Mouse (Mus musculus) myocyte (in vitro differentiated cells): ENCODE measurements around the gene Tprg. TPM values are rescaled to one million over a fixed set of nuclear protein-coding genes. Genes with fewer than 3 reads are reported as not detected.

Source experiments
- H3K27me3 ChIP-seq: one replicate; pipeline ENCODE4 v1.6.1; 2011; ENCODE audit not compliant: control insufficient read depth, insufficient read depth, insufficient read length
- H3K36me3 ChIP-seq: one replicate; pipeline ENCODE4 v1.6.1; 2011; ENCODE audit not compliant: control insufficient read depth, insufficient read depth
- H3K4me2 ChIP-seq: one replicate; pipeline ENCODE4 v1.6.1; 2011; ENCODE audit warnings: low read depth, control low read depth
- H3K4me3 ChIP-seq: one replicate; pipeline ENCODE4 v1.5.1; 2011; ENCODE audit warnings: mild to moderate bottlenecking, control low read depth, moderate library complexity
- H3K79me2 ChIP-seq: one replicate; pipeline ENCODE4 v1.6.1; 2011; ENCODE audit not compliant: control insufficient read depth, insufficient read depth
- H3ac ChIP-seq: one replicate; pipeline ENCODE4 v1.6.1; 2011; ENCODE audit not compliant: control insufficient read depth, insufficient read length
- CEBPB ChIP-seq: IDR thresholded peaks from 2 replicates; pipeline ENCODE4 v1.6.1; 2011; ENCODE audit warnings: mild to moderate bottlenecking, moderate library complexity; ENCODE audit not compliant: poor library complexity, insufficient read depth, severe bottlenecking
- E2F4 ChIP-seq: IDR thresholded peaks from one replicate; pipeline ENCODE4 v1.6.1; 2011; ENCODE audit warnings: mild to moderate bottlenecking, control low read depth, moderate library complexity; ENCODE audit not compliant: insufficient read depth
- MAX ChIP-seq: IDR thresholded peaks from one replicate; pipeline ENCODE4 v1.6.1; 2011; ENCODE audit warnings: low read depth, mild to moderate bottlenecking, control low read depth
- MYOD1 ChIP-seq, 3 experiments: IDR thresholded peaks; one replicate each; pipeline ENCODE4 v1.6.1; 2011; ENCODE audit warnings: control low read depth in 2 of 3, low read depth in 2 of 3, mild to moderate bottlenecking in 2 of 3, moderate library complexity in 1 of 3; ENCODE audit not compliant: insufficient read length in 2 of 3, control insufficient read depth in 1 of 3
- MYOG ChIP-seq, 3 experiments: IDR thresholded peaks; one replicate each; pipeline ENCODE4 v1.6.1; 2011; ENCODE audit warnings: control low read depth in 2 of 3, low read depth in 2 of 3, mild to moderate bottlenecking in 2 of 3; ENCODE audit not compliant: insufficient read length in 2 of 3, control insufficient read depth in 1 of 3, insufficient read depth in 1 of 3
- POLR2A ChIP-seq: IDR thresholded peaks from one replicate; pipeline ENCODE4 v1.6.1; 2011; ENCODE audit warnings: low read depth, mild to moderate bottlenecking, control low read depth, moderate library complexity; ENCODE audit not compliant: insufficient read length
- POLR2AphosphoS2 ChIP-seq: IDR thresholded peaks from one replicate; pipeline ENCODE4 v1.6.1; 2011; ENCODE audit warnings: low read depth, control low read depth; ENCODE audit not compliant: insufficient read length
- REST ChIP-seq: IDR thresholded peaks from one replicate; pipeline ENCODE4 v1.6.1; 2011; ENCODE audit warnings: mild to moderate bottlenecking, control low read depth, moderate library complexity; ENCODE audit not compliant: insufficient read depth, insufficient read length
- SRF ChIP-seq: IDR thresholded peaks from one replicate; pipeline ENCODE4 v1.6.1; 2011; ENCODE audit warnings: low read depth; ENCODE audit not compliant: control insufficient read depth, insufficient read length
- TCF12 ChIP-seq: IDR thresholded peaks from one replicate; pipeline ENCODE4 v1.6.1; 2011; ENCODE audit warnings: mild to moderate bottlenecking, control low read depth; ENCODE audit not compliant: poor library complexity, insufficient read depth, severe bottlenecking
- TCF3 ChIP-seq: IDR thresholded peaks from one replicate; pipeline ENCODE4 v1.6.1; 2011; ENCODE audit warnings: low read depth, control low read depth; ENCODE audit not compliant: insufficient read length
- USF1 ChIP-seq: IDR thresholded peaks from one replicate; pipeline ENCODE4 v1.6.1; 2011; ENCODE audit warnings: low read depth, mild to moderate bottlenecking, control low read depth, moderate library complexity
- polyA plus RNA-seq: library from polyadenylated mRNA; unstranded; fragments of >200 nt; fragmentation: generic; extraction: Trizol; gene quantifications from one replicate; pipeline ENCODE4 v1.2.1, GENCODE M21; 2012; ENCODE audit warnings: missing spikeins

Gene Tprg
- polyA plus RNA-seq, 1 experiment = not detected

DNA sequence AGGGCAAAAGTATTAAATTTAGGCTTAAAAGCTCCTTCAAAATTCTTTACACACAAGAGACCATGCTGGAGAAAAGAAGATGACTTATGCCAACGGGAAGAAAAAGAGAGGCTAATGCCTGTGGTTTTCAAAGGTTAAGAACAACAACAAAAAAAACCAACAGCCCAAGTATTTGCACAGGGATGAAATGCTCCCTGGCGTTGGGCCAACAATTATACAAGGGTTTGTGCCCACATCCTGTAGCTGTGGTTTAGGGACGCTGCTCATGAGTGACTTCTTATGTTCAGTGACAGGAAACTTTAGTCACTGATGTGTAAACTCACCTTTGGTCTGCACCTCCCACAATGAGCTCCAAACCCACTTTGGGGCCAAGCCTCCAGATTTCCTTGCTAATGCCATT lies 139.6 kb downstream of the Tprg start:
- no peaks in the 10 kb centered on the region for H3K27me3 ChIP-seq
- TF ChIP-seq E2F4 (no peak), TCF12 (no peak), REST (no peak), CEBPB (0 out of 2 replicates have a peak, but pooled peaks have one; percentile 14), MYOG (IDR thresholded peaks at IDR 0.05; ENCODE audit: control insufficient read depth in 1 of 3, insufficient read depth in 1 of 3, insufficient read length in 2 of 3, low read depth in 2 of 3) (no peak)
- peak overlapping the region; percentile 31 for H3K4me2 ChIP-seq
- no peak overlapping the region for H3ac ChIP-seq
- H3K4me3 ChIP-seq = no peak overlapping the region
- H3K79me2 ChIP-seq = no peaks in the 10 kb centered on the region
- no peaks in the 10 kb centered on the region for H3K36me3 ChIP-seq

GRCm38 (mm10) chr16:25440039-25440438 lies 153.4 kb downstream of the Tprg start:
- Histone ChIP-seq H3K79me2 (no peaks in the 10 kb centered on the region), H3K4me2 (peak overlapping the region; percentile 25), H3K4me3 (no peak overlapping the region), H3ac (no peak overlapping the region), H3K27me3 (no peaks in the 10 kb centered on the region), H3K36me3 (no peaks in the 10 kb centered on the region)
- TF ChIP-seq TCF12 (no peak), SRF (no peak), USF1 (no peak), MAX (no peak), CEBPB (peak; percentile 62), TCF3 (no peak), MYOD1 (IDR thresholded peaks at IDR 0.05; ENCODE audit: control insufficient read depth in 1 of 3, insufficient read length in 2 of 3, low read depth in 2 of 3) (no peak), REST (no peak)

- Histone ChIP-seq H3K4me2 (no peak overlapping the region), H3K27me3 (no peaks in the 10 kb centered on the region), H3K36me3 (no peaks in the 10 kb centered on the region), H3ac (no peak overlapping the region), H3K79me2 (no peaks in the 10 kb centered on the region), H3K4me3 (no peak overlapping the region)
- TF ChIP-seq MYOG (IDR thresholded peaks at IDR 0.05; ENCODE audit: control insufficient read depth in 1 of 3, insufficient read depth in 1 of 3, insufficient read length in 2 of 3, low read depth in 2 of 3) = peak in 2 of 3 experiments; percentile 36 to 55
- TF ChIP-seq USF1 = no peak
- no peak for TF ChIP-seq MAX
- TF ChIP-seq MYOD1 (IDR thresholded peaks at IDR 0.05; ENCODE audit: control insufficient read depth in 1 of 3, insufficient read length in 2 of 3, low read depth in 2 of 3) = peak; percentile 91 to 96 (median 91)
- no peak for TF ChIP-seq REST
- TF ChIP-seq SRF = no peak
- peak; percentile 52 for TF ChIP-seq TCF3
- peak; percentile 72 for TF ChIP-seq TCF12
These were observed 159.0 kb downstream of the Tprg start for GRCm38 (mm10) chr16:25445580-25445979.

- no peaks in the 10 kb centered on the region for H3K79me2 ChIP-seq
- TF ChIP-seq POLR2A (no peak), MYOD1 (IDR thresholded peaks at IDR 0.05; ENCODE audit: control insufficient read depth in 1 of 3, insufficient read length in 2 of 3, low read depth in 2 of 3) (no peak), MYOG (IDR thresholded peaks at IDR 0.05; ENCODE audit: control insufficient read depth in 1 of 3, insufficient read depth in 1 of 3, insufficient read length in 2 of 3, low read depth in 2 of 3) (no peak), CEBPB (no peak), USF1 (no peak), TCF12 (no peak), REST (no peak), POLR2AphosphoS2 (no peak), E2F4 (no peak), TCF3 (no peak), MAX (no peak), SRF (no peak)
These were observed 164.9 kb downstream of the Tprg start for GRCm38 (mm10) chr16:25451511-25451910.

GRCm38 (mm10) chr16:25464732-25465131 lies 178.1 kb downstream of the Tprg start:
- no peak for TF ChIP-seq USF1
- no peak for TF ChIP-seq E2F4
- no peak for TF ChIP-seq MAX
- Histone ChIP-seq H3K4me3 (no peak overlapping the region), H3K4me2 (no peak overlapping the region), H3ac (no peak overlapping the region), H3K36me3 (no peaks in the 10 kb centered on the region), H3K79me2 (no peaks in the 10 kb centered on the region), H3K27me3 (no peaks in the 10 kb centered on the region)

More at GRCm38 (mm10) chr16:25451511-25451910, 164.9 kb downstream of the Tprg start:
- Histone ChIP-seq H3ac (no peak overlapping the region), H3K4me3 (no peak overlapping the region), H3K27me3 (no peaks in the 10 kb centered on the region), H3K4me2 (no peak overlapping the region), H3K36me3 (no peaks in the 10 kb centered on the region)
